Mouse (Mus musculus) G1E (cell line): ENCODE measurements around the gene Ccdc124.

Experiments used
- CTCF ChIP-seq: IDR thresholded peaks from 2 replicates; pipeline ENCODE4 v1.5.1; 2012; ENCODE audit warnings: low read depth, low read length, inconsistent platforms, mixed read lengths
- GATA1 ChIP-seq: IDR thresholded peaks from 2 replicates; pipeline ENCODE4 v1.6.1; 2012; ENCODE audit warnings: borderline replicate concordance, low read length, inconsistent platforms, mixed read lengths
- GATA2 ChIP-seq: IDR thresholded peaks from 2 replicates; pipeline ENCODE4 v1.6.1; 2012; ENCODE audit warnings: low read depth, low read length, inconsistent platforms, borderline replicate concordance
- POLR2AphosphoS5 ChIP-seq: IDR thresholded peaks from 2 replicates; pipeline ENCODE4 v1.6.1; 2012; ENCODE audit warnings: low read depth, low read length, inconsistent platforms; ENCODE audit not compliant: insufficient replicate concordance
- TAL1 ChIP-seq: conservative IDR thresholded peaks from 2 replicates; pipeline ENCODE4 v1.6.1; 2012; ENCODE audit warnings: low read depth, low read length, inconsistent platforms, mixed read lengths

GRCm38 (mm10) chr8:70827010-70827409 is 46.7 kb downstream of the Ccdc124 start:
- no peak for TF ChIP-seq GATA1
- no peak for TF ChIP-seq CTCF
- TF ChIP-seq TAL1: no peak
- no peak for TF ChIP-seq POLR2AphosphoS5
- no peak for TF ChIP-seq GATA2
